ENCODE assay signal across 11 mouse cellular contexts in genomic region chr12:117663637-117664036, GRCm38 (mm10).
A peak's percentile ranks its signal among the peaks of the same experiment; 100 is the strongest.
DNase-seq lines count a peak whose midpoint lies in the region; ATAC-seq and TF ChIP-seq lines count a peak whose summit lies in the region.
"Had no signal": no experiment of that assay in that cellular context is flagged by ENCODE, and none has a peak within 500 bp of the region (broad histone marks: within the 10 kb centered on the region; RNA-seq: fewer than 3 reads in every experiment).

No protein-coding gene starts in this region.

- no peak for TF ChIP-seq CTCF in ES-Bruce4 (IDR thresholded peaks at IDR 0.05; ENCODE audit: low read depth, low read length)

- no peak overlapping the region for H3K4me3 ChIP-seq in ES-Bruce4 (ENCODE audit: low read depth, low read length)
- H3K4me3 ChIP-seq in liver, embryonic 16.5 days (ENCODE audit: low read depth, low read length): no peak overlapping the region
- H3K4me3 ChIP-seq in forebrain, embryonic 12.5 days (replicated peaks): no peak overlapping the region
- H3K4me3 ChIP-seq: forebrain, embryonic 15.5 days; intestine, embryonic 15.5 days had no signal

- no peaks in the 10 kb centered on the region for H3K9me3 ChIP-seq in ES-Bruce4 (replicated peaks; ENCODE audit: control insufficient read depth, insufficient read depth, low read length, poor library complexity, severe bottlenecking)
- no peaks in the 10 kb centered on the region for H3K9me3 ChIP-seq in liver, embryonic 16.5 days (replicated peaks; ENCODE audit: control insufficient read depth, low read length)
- no peaks in the 10 kb centered on the region for H3K9me3 ChIP-seq in forebrain, embryonic 12.5 days
- H3K9me3 ChIP-seq: forebrain, embryonic 15.5 days; intestine, embryonic 15.5 days had no signal

- TF ChIP-seq POLR2A in ES-Bruce4 (IDR thresholded peaks at IDR 0.05; ENCODE audit: insufficient read depth, low read length): no peak

- WGBS in liver, embryonic 16.5 days (ENCODE audit: insufficient replicate concordance): 37% methylated on average over 5 of the region's 5 CpGs
- 67% methylated on average over 5 of the region's 5 CpGs for WGBS in forebrain, embryonic 12.5 days

- ATAC-seq in liver, embryonic 16.5 days (ENCODE audit: low read depth): peak; percentile 70
- no peak for ATAC-seq in forebrain, embryonic 12.5 days (ENCODE audit: low FRiP score)
- ATAC-seq: forebrain, embryonic 15.5 days; intestine, embryonic 15.5 days had no signal

- no peaks in the 10 kb centered on the region for H3K4me1 ChIP-seq in ES-Bruce4 (ENCODE audit: control insufficient read depth, insufficient read depth, low read length)
- no peaks in the 10 kb centered on the region for H3K4me1 ChIP-seq in liver, embryonic 16.5 days (ENCODE audit: control insufficient read depth, low read depth, low read length)
- peaks cover 7% of the 10 kb centered on the region; the same call in 1 of the 2 replicates for H3K4me1 ChIP-seq in forebrain, embryonic 12.5 days
- H3K4me1 ChIP-seq: intestine, embryonic 15.5 days had no signal

- intact Hi-C loops in heart, postnatal 14 days (cut with DNase I): loop anchor here (5.0 kb wide), 3 partner anchors 39 to 236 kb away; no protein-coding TSS in a partner anchor
- intact Hi-C loops in left cerebral cortex, postnatal 4 days (cut with DNase I): no loop called here

- H3K27me3 ChIP-seq in ES-Bruce4 (ENCODE audit: control insufficient read depth, insufficient read depth, low read length, poor library complexity, severe bottlenecking): no peaks in the 10 kb centered on the region
- H3K27me3 ChIP-seq in liver, embryonic 16.5 days (ENCODE audit: control insufficient read depth, insufficient read depth, low read depth, low read length): no peaks in the 10 kb centered on the region
- H3K27me3 ChIP-seq in forebrain, embryonic 12.5 days: no peaks in the 10 kb centered on the region
- H3K27me3 ChIP-seq: forebrain, embryonic 15.5 days; intestine, embryonic 15.5 days had no signal

- no peak for TF ChIP-seq EP300 in ES-Bruce4 (IDR thresholded peaks at IDR 0.05; ENCODE audit: insufficient read depth, low read depth, low read length)

- H3K4me2 ChIP-seq in liver, embryonic 16.5 days (ENCODE audit: low read depth, low read length): no peak overlapping the region
- no peak overlapping the region for H3K4me2 ChIP-seq in forebrain, embryonic 12.5 days
- H3K4me2 ChIP-seq: forebrain, embryonic 15.5 days; intestine, embryonic 15.5 days had no signal

- H3K27ac ChIP-seq in ES-Bruce4 (ENCODE audit: insufficient read depth, low read length): peak overlapping the region; percentile 1; the same call in 1 of the 2 replicates
- H3K27ac ChIP-seq in liver, embryonic 16.5 days (ENCODE audit: low read length): no peak overlapping the region
- H3K27ac ChIP-seq in forebrain, embryonic 12.5 days: no peak overlapping the region
- H3K27ac ChIP-seq: forebrain, embryonic 15.5 days; intestine, embryonic 15.5 days; macrophage had no signal

- H3K36me3 ChIP-seq in ES-Bruce4 (ENCODE audit: control insufficient read depth, insufficient read depth, low read length, poor library complexity, severe bottlenecking): no peaks in the 10 kb centered on the region; the same call in 1 of the 2 replicates
- H3K36me3 ChIP-seq in liver, embryonic 16.5 days (ENCODE audit: control insufficient read depth, insufficient read depth): no peaks in the 10 kb centered on the region
- no peaks in the 10 kb centered on the region for H3K36me3 ChIP-seq in forebrain, embryonic 12.5 days (replicated peaks)
- H3K36me3 ChIP-seq: forebrain, embryonic 15.5 days; G1E; intestine, embryonic 15.5 days had no signal

- DNase-seq in adrenal gland, postnatal 14 days: peak; percentile 21
- peak; percentile 23 to 37 for DNase-seq in heart, postnatal 14 days
- DNase-seq in left cerebral cortex, postnatal 4 days: no peak
- DNase-seq in neural tube, embryonic 10.5 days (ENCODE audit: extremely low spot score, low spot score): no peak

- no peak overlapping the region for H3K9ac ChIP-seq in ES-Bruce4 (ENCODE audit: low read depth, poor library complexity, severe bottlenecking)
- no peak overlapping the region for H3K9ac ChIP-seq in liver, embryonic 16.5 days (ENCODE audit: low read depth, low read length)
- no peak overlapping the region for H3K9ac ChIP-seq in forebrain, embryonic 12.5 days
- H3K9ac ChIP-seq: forebrain, embryonic 15.5 days; intestine, embryonic 15.5 days had no signal

Comparison
In these comparisons a context has a peak if more than half of its experiments do, and no peak if none do; other contexts are left out.
1. DNase-seq: peak in adrenal gland, postnatal 14 days (single experiment) and heart, postnatal 14 days (2 of 2); none in left cerebral cortex, postnatal 4 days (single experiment) and neural tube, embryonic 10.5 days (single experiment).